Mouse (Mus musculus) limb, embryonic 10.5 days (tissue): ENCODE measurements around the gene Ppp1r8. TPM values are rescaled to one million over a fixed set of nuclear protein-coding genes. Genes with fewer than 3 reads are reported as not detected.
"Not testable (repeated sequence)": the region's sequence is repeated elsewhere in the genome, so short reads cannot be mapped to it uniquely, and the experiment has no call there.

Experiments used
- DNase-seq: peaks from one replicate; pipeline ENCODE4 v3.0.0-alpha.2; 2017; ENCODE audit warnings: low spot score
- H3K27ac ChIP-seq: fragments of 300-500 bp; sonication (generic); 2 replicates; pipeline ENCODE4 v1.5.1; 2016; ENCODE audit warnings: mild to moderate bottlenecking
- H3K27me3 ChIP-seq: fragments of 300-500 bp; sonication (generic); 2 replicates; pipeline ENCODE4 v1.6.1; 2016; ENCODE audit warnings: low read depth, mild to moderate bottlenecking; ENCODE audit not compliant: poor library complexity, severe bottlenecking
- H3K36me3 ChIP-seq: fragments of 300-500 bp; sonication (generic); 2 replicates; pipeline ENCODE4 v1.6.1; 2016; ENCODE audit warnings: mild to moderate bottlenecking, moderate library complexity
- H3K4me1 ChIP-seq: fragments of 300-500 bp; sonication (generic); 2 replicates; pipeline ENCODE4 v1.6.1; 2016
- H3K4me3 ChIP-seq: fragments of 300-500 bp; sonication (generic); 2 replicates; pipeline ENCODE4 v1.5.1; 2016; ENCODE audit warnings: mild to moderate bottlenecking, moderate library complexity
- H3K9me3 ChIP-seq: fragments of 300-500 bp; sonication (generic); replicated peaks from 2 replicates; pipeline ENCODE4 v1.6.1; 2016; ENCODE audit warnings: mild to moderate bottlenecking
- whole genome bisulfite sequencing: fragments of 180-500 bp; shearing (Covaris S2); methylation state at CpG from one replicate; pipeline ENCODE4 v1.1.7; 2016; 5-methylcytosine and 5-hydroxymethylcytosine counted together
- polyA plus RNA-seq: library from polyadenylated mRNA; unstranded; fragments of >200 nt; fragmentation: Nextera tagmentation; extraction: Ambion mirVana; gene quantifications from 2 replicates; pipeline ENCODE4 v1.2.1, GENCODE M21; 2016

Gene Ppp1r8
- polyA plus RNA-seq, 1 experiment from 2014 or later: 79.7 TPM

GRCm38 (mm10) chr4:132803876-132804275, 39.1 kb downstream of the Ppp1r8 start:
- Histone ChIP-seq H3K27me3 (no peaks in the 10 kb centered on the region), H3K4me3 (no peak overlapping the region), H3K9me3 (no peaks in the 10 kb centered on the region), H3K4me1 (peaks cover 3% of the 10 kb centered on the region; the same call in 1 of the 2 replicates), H3K36me3 (no peaks in the 10 kb centered on the region), H3K27ac (no peak overlapping the region)
- WGBS: 96% methylated on average over 7 of the region's 7 CpGs
- DNase-seq: no peak

DNA sequence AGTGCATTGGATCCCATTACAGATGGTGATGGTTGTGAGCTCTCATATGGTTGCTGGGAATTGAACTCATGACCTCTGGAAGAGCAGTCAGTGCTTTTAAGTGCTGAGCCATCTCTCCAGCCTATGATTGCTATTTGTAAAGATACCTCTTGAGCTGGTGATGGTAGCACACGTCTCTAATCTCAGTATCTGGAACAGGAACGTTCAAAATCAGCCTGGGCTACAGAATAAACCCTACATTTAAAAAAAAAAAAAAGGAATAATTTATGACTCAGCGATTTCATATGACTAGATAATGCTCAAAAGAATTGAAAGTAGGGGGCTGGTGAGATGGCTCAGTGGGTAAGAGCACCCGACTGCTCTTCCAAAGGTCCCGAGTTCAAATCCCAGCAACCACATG, 39.8 kb downstream of the Ppp1r8 start:
- Histone ChIP-seq H3K27ac (no peak overlapping the region), H3K4me1 (peaks cover under 1% of the 10 kb centered on the region; the same call in 1 of the 2 replicates), H3K4me3 (no peak overlapping the region), H3K36me3 (no peaks in the 10 kb centered on the region), H3K27me3 (no peaks in the 10 kb centered on the region), H3K9me3 (no peaks in the 10 kb centered on the region)
- WGBS: 92% methylated on average over 5 of the region's 5 CpGs
- no peak for DNase-seq

DNA sequence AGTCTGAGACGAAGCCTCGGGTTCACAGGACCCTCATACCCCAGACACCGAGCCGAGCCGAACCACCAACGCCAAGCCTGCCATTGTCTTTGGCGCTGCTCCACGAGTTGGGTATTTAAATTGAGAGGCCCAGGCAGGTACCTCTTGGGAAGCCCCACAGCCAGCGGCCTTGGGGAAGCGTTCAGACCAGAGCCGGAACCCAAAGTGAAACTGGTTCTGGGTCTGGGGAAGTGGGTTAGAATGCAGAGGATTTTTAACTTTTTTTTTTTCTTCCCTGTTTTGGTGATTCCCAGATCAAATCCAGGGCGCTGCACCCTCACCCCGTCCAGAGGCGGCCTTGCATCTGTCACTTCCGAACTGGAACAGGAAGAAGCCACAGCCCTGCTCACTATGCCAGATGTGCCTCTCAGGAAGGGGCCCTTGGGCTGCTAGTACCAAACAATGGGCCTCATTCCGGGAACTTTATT, 40.8 kb downstream of the Ppp1r8 start:
- Histone ChIP-seq H3K4me3 (no peak overlapping the region), H3K9me3 (no peaks in the 10 kb centered on the region), H3K4me1 (no peaks in the 10 kb centered on the region), H3K27ac (no peak overlapping the region), H3K27me3 (no peaks in the 10 kb centered on the region), H3K36me3 (no peaks in the 10 kb centered on the region)
- DNase-seq: no peak
- 69% methylated on average over 16 of the region's 16 CpGs for WGBS

DNA sequence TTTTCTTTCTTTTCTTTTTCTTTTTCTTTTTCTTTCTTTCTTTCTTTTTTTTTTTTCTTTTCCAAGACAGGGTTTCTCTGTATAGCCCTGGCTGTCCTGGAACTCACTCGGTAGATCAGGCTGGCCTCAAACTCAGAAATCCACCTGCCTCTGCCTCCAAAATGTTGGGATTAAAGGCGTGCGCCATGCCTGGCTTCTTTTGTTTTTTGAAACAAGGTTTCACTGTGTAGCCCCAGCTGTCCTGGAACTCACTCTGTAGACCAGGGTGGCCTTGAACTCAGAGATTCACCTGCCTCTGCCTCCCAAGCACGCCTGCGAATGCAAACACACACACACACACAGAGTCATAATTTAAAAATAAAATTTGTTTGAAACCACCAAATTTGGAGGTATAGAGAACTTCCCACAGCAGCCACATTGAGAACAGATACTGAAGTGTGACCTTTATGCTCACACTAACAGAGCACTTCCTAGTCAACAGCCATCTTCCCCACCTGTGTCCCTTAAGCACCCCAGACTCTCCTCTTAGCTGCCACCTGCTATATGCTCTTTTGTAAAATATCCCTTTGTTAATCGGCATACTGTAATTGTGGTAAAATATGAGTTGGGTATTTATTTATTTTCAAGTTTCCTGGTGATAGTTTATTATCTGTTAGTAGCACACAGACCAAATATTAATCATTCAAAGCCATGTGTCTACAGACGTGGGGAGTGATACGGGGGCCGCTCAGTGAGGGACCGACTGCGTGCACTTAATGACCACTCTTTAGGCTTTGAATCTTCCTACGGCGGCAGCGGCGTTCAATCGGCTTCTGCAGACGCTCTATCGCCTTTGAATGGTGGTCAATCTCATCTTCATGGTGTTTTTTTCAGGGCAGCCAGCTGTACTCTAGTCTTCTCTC, 41.5 kb downstream of the Ppp1r8 start:
- Histone ChIP-seq H3K9me3 (no peaks in the 10 kb centered on the region), H3K4me3 (no peak overlapping the region), H3K27ac (no peak overlapping the region), H3K36me3 (no peaks in the 10 kb centered on the region), H3K27me3 (peaks cover 4% of the 10 kb centered on the region), H3K4me1 (no peaks in the 10 kb centered on the region)
- 90% methylated on average over 18 of the region's 18 CpGs for WGBS
- no peak for DNase-seq

- no peak for DNase-seq
- Histone ChIP-seq H3K4me1 (peaks cover 7% of the 10 kb centered on the region), H3K9me3 (no peaks in the 10 kb centered on the region), H3K27me3 (peaks cover 19% of the 10 kb centered on the region), H3K27ac (no peak overlapping the region), H3K4me3 (no peak overlapping the region), H3K36me3 (no peaks in the 10 kb centered on the region)
- 93% methylated on average over 4 of the region's 4 CpGs for WGBS
These were observed 43.1 kb downstream of the Ppp1r8 start for GRCm38 (mm10) chr4:132799845-132800244.

DNA sequence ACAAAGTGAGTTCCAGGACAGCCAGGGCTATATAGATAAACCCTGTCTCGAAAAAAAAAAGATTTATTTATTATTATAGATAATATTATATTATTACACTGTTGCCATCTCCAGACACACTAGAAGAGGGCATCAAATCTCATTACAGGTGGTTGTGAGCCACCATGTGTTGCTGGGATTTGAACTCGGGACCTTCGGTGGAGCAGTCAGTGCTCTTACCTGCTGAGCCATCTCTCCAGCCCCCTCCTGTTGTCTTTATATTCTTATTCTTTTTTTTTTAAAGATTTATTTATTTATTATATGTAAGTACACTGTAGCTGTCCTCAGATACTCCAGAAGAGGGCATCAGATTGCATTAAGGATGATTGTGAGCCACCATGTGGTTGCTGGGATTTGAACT, 44.3 kb downstream of the Ppp1r8 start:
- DNase-seq, H3K27ac ChIP-seq, H3K9me3 ChIP-seq, H3K4me1 ChIP-seq, H3K4me3 ChIP-seq, H3K36me3 ChIP-seq: not testable (repeated sequence)
- 85% methylated on average over 3 of the region's 3 CpGs for WGBS
- H3K27me3 ChIP-seq: peaks cover 31% of the 10 kb centered on the region

- H3K4me1 ChIP-seq: peaks cover 7% of the 10 kb centered on the region
- no peaks in the 10 kb centered on the region for H3K36me3 ChIP-seq
- H3K4me3 ChIP-seq: no peak overlapping the region
- H3K27me3 ChIP-seq: peaks cover 31% of the 10 kb centered on the region
- no peak overlapping the region for H3K27ac ChIP-seq
- H3K9me3 ChIP-seq: no peaks in the 10 kb centered on the region
- WGBS: 77% methylated on average over 4 of the region's 4 CpGs
- DNase-seq: no peak
These were observed 44.9 kb downstream of the Ppp1r8 start for GRCm38 (mm10) chr4:132798028-132798427.

GRCm38 (mm10) chr4:132797461-132797860, 45.5 kb downstream of the Ppp1r8 start:
- no peak for DNase-seq
- Histone ChIP-seq H3K4me3 (no peak overlapping the region), H3K27me3 (peaks cover 31% of the 10 kb centered on the region), H3K4me1 (peaks cover 7% of the 10 kb centered on the region), H3K9me3 (no peaks in the 10 kb centered on the region), H3K27ac (no peak overlapping the region), H3K36me3 (no peaks in the 10 kb centered on the region)
- WGBS: 72% methylated on average over 1 of the region's 1 CpGs

GRCm38 (mm10) chr4:132796196-132796886, 46.6 kb downstream of the Ppp1r8 start, which contains the start of gene Themis2:
TSS of gene Themis2 (minus strand) at chr4:132796387.
- WGBS: 3% methylated on average over 21 of the region's 21 CpGs
- Histone ChIP-seq H3K27ac (0 out of 2 replicates have a peak within 1 kb of the TSS, but pooled peaks have one; percentile 28), H3K27me3 (peaks cover 31% of the 10 kb centered on the region), H3K9me3 (no peaks in the 10 kb centered on the region), H3K36me3 (no peaks in the 10 kb centered on the region), H3K4me3 (peak within 1 kb of the TSS; percentile 48), H3K4me1 (peaks cover 7% of the 10 kb centered on the region)
- DNase-seq: peak; percentile 65

GRCm38 (mm10) chr4:132795171-132795570, 47.8 kb downstream of the Ppp1r8 start:
- DNase-seq: no peak
- 59% methylated on average over 7 of the region's 7 CpGs for WGBS
- Histone ChIP-seq H3K4me1 (peaks cover 7% of the 10 kb centered on the region), H3K4me3 (0 out of 2 replicates have a peak overlapping the region, but pooled peaks have one; percentile 10), H3K9me3 (no peaks in the 10 kb centered on the region), H3K27me3 (peaks cover 31% of the 10 kb centered on the region), H3K27ac (no peak overlapping the region), H3K36me3 (no peaks in the 10 kb centered on the region)

GRCm38 (mm10) chr4:132794760-132795159, 48.2 kb downstream of the Ppp1r8 start:
- no peak overlapping the region for H3K4me3 ChIP-seq
- no peaks in the 10 kb centered on the region for H3K36me3 ChIP-seq
- no peaks in the 10 kb centered on the region for H3K9me3 ChIP-seq
- H3K4me1 ChIP-seq: peaks cover 7% of the 10 kb centered on the region
- DNase-seq: no peak
- peaks cover 31% of the 10 kb centered on the region for H3K27me3 ChIP-seq
- 77% methylated on average over 8 of the region's 8 CpGs for WGBS
- no peak overlapping the region for H3K27ac ChIP-seq

- 79% methylated on average over 9 of the region's 9 CpGs for WGBS
- no peak overlapping the region for H3K27ac ChIP-seq
- H3K27me3 ChIP-seq: peaks cover 31% of the 10 kb centered on the region
- no peaks in the 10 kb centered on the region for H3K36me3 ChIP-seq
- peaks cover 7% of the 10 kb centered on the region for H3K4me1 ChIP-seq
- DNase-seq: no peak
- no peak overlapping the region for H3K4me3 ChIP-seq
- H3K9me3 ChIP-seq: no peaks in the 10 kb centered on the region
These were observed 48.9 kb downstream of the Ppp1r8 start for GRCm38 (mm10) chr4:132794028-132794427.
